Mouse (Mus musculus) MN1 (cell line): ENCODE measurements around the gene Gtsf1.

Source experiments
- DNase-seq: peaks from one replicate; pipeline ENCODE4 v3.0.0-alpha.2; 2016; ENCODE audit warnings: low spot score

Gtsf1 gene

GRCm38 (mm10) chr15:103377752-103378664 lies 52.3 kb downstream of the Gtsf1 start:
- DNase-seq = peak; percentile 63

DNA sequence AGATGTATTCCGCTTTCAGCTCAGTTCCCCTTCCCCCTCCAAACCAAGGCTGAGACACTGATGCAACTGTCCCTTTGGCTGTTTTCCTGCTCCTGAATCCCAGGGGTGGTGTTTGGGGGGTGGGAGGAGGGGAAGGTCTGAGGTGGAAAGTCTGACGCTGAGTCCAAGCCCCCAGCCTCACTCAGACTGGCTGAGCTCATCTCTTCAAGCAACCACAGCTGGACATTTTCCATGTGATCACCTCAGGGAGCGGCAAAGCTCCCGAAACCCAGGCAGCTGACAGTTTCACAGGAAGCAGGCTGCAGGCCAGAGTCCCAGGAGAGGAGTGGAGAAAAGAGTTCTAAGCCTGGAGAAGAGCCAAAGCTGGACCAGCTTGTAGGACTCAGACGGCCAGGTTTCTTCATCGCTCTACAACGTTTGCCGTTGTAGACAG lies 53.4 kb downstream of the Gtsf1 start:
- DNase-seq = peak; percentile 93

GRCm38 (mm10) chr15:103375112-103375800 lies 55.0 kb downstream of the Gtsf1 start:
- DNase-seq = no peak

DNA sequence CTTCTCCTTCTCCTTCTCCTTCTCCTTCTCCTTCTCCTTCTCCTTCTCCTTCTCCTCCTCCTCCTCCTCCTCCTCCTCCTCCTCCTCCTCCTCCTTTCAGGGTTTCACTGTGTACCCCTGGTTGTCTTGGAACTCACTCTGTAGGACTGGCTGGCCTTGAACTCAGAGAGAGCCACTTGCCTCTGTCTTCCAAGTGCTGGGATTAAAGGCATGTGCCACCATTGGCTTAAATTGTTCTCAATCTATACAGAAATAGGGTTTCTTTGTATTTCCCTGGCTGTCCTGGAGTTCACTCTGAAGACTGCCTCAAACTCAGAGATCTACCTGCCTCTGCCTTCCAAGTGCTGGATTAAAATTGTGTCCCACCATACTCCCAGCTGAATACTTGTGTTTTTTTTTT lies 57.8 kb downstream of the Gtsf1 start:
- no peak for DNase-seq

- DNase-seq = no peak
Observed at GRCm38 (mm10) chr15:103371741-103372140, 58.5 kb downstream of the Gtsf1 start.

DNA sequence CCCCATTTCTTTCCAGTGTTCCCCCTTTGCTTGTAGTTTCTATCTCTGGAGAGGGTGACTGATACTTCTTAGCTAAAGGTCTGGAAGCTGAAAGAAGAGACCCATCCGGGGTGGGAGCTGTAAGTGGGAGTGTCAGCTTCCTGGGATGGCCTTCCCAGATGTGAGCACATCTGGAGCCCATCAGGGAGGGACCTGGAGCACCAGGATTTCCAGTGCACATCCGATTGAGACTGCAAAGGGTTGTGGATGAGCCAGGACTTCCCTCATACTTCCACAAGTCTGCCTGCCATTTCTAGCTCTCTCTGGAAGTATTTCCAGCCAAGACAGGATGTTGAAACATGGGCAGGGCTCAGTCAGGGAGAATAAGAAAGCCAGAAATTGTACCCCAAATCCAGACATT lies 59.1 kb downstream of the Gtsf1 start:
- no peak for DNase-seq

DNA sequence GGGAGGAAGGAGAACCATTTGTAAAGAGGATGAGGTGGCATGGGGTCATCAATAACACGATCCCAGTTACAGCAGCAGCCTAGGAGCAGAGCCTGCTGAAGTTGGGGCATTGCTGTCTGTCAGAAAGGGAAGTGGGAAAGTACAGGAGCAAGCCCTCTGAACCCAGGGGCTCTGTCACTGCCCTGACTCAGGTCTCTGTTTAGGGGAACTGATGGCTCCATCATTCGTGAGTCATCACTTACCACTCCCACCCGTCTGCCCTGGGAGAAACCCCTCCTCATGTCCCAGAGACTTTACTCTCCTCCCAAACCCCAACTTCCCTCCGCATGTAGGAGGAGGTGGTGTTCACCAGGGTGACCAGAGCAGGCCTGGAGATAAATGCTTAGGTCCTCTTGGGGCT lies 59.8 kb downstream of the Gtsf1 start:
- DNase-seq = no peak

DNA sequence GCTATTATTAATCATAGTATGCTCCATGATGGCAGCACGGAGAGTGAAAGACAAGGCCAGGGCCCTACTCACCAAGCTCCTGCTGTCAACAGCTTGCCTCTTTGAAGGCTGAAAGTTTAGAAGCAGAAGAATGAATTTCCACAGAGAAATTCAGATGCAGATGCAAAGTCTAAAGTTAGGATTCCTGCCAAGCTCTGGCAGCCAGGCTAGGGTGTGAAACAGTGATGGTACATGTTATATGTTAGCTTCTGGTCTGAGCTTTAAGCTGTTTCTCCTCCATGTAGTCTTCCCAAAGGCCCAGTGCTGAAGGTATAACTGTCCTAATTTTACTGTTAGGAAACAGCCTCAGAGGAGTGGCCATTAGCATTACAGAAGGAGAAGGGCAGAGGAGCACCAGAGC lies 61.1 kb downstream of the Gtsf1 start:
- no peak for DNase-seq

DNA sequence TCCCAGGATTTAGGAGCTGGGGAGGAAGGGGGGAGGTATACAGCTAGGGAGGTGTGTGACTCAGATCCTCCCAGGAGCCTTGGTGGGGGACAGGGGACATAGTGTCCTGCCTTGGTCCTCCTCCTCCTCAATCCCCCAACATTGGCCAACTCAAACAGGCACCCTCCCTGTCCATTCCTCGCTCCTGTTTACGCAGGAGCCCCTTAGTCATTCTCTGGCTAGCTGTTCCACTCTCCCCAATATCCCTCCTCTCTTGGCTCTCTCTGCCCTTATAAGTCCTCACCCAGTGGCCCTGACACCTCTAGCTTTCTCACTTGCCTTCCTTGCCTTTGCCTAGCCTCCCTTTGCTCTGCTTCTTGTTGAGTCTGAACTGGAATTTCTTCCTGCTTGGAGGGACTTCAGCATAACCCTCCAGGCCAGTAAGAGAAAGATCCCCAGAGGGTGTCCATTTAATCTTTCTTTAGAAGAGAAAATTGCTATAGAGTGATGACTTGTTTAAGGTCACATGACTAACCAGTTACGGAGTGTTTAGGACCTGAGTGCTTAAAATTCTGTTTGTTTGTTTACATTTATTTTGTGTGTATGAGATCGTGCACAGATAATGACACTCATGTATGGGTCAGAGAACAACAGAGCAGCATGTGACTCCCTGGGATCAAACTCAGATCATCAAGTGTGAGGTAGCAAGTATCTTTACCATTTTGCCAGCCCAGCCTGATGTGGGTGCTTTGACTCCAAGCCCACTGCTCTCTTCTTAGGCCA lies 61.9 kb downstream of the Gtsf1 start:
- no peak for DNase-seq

GRCm38 (mm10) chr15:103366376-103367149 lies 63.7 kb downstream of the Gtsf1 start, which contains the start of gene Itga5:
TSS of gene Itga5 (minus strand) at chr15:103366763.
- DNase-seq = peak; percentile 82

GRCm38 (mm10) chr15:103365471-103366375 lies 64.5 kb downstream of the Gtsf1 start:
- DNase-seq = peak; percentile 34

GRCm38 (mm10) chr15:103364761-103365160 lies 65.5 kb downstream of the Gtsf1 start:
- no peak for DNase-seq

DNA sequence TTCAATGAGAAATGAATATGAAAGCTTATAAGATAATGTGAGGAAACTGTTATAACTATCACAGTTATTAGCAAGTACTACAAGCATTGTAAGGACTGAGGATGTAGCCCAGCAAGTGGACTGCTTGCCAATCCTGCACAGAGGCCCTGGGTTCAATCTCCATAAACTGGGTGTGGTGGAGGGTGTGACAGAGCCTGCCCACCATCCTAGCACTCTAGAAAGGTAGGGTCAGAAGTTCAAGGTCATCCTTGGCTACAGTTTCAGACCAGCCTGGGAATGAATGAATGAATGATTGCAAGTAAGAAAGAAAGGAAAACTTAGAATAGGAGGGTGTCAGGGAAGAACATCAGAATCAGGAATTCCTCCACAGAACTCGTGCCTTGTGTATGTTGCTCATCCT lies 66.5 kb downstream of the Gtsf1 start:
- no peak for DNase-seq

- no peak for DNase-seq
Observed at GRCm38 (mm10) chr15:103362950-103363349, 67.3 kb downstream of the Gtsf1 start.

DNA sequence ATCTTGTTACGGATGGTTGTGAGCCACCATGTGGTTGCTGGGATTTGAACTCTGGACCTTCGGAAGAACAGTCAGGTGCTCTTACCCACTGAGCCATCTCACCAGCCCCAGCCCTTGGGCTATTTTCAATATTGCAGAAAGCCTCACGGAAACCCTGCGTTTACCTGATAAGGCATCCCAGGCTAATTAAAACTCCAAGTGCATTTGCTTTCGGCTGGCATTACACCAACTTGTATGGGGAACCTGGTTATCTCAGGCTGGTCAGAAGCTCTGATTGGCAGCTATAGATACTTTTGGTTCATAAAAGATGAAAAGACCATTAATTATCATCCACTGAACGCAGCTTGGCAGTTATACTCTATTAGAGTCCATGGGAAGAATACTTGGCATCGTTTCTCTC lies 67.9 kb downstream of the Gtsf1 start:
- no peak for DNase-seq

DNA sequence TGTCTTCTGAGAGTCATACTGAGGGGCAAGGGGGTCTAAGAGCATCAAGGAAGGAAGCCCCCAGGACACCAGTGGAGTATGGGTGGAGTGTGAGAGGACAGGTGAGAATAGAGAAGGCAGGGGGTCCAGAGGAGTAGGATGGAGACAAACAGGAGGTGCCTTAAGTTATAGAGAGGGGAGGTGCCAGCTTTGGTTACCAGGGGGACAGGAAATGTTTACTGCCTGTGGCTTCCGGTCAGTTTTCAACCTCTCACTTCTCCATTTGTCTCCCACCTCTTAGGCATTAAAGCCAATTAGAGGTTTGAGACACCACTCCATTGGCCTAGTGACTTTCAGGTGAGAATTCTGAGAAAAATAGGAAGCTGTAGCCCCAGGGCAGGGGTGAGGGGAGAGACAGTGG lies 69.0 kb downstream of the Gtsf1 start:
- DNase-seq = no peak

GRCm38 (mm10) chr15:103359869-103360602 lies 70.2 kb downstream of the Gtsf1 start:
- DNase-seq = no peak

- peak; percentile 34 for DNase-seq
Observed at GRCm38 (mm10) chr15:103359122-103359510, 71.2 kb downstream of the Gtsf1 start.

DNA sequence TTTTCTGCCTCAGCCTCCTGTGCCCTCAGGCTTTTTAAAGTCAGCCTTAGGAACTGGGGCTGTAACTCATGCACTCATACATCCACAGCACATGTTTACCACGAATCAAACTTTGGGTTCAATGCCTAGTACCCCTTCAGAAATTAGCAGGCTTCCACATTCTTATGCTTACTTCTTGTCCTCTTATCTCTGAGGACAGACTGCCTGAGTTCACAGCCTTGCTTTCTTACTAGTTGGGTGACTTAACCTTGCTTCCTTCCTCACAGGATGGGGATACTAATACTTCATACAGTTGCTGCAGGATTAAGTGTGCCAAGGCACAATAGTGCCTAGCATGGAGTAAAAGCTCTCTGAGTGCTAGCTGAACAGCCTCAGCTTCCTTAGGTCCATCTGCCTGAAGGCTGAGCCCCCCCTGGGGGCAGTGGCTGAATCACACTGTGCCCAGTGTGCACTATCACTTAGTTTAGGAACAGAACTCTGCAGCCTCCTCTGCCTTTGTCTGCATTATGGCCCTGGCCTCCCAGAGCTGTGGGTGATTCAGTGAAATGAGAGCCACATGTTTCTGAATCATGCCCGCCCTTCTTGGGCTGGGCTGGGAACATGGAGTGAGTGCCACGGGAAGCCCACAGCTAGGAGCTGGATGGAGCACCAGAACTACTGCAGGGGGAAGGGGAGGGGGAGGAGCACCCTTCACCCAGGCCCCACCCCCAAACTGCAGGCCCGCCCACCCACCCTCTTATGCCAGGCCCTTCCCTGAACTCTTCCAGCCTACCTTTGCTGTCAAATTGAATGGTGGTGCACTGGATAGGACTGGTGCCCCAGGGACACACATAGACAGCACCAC lies 71.8 kb downstream of the Gtsf1 start:
- DNase-seq = peak; percentile 80
